Comparison of ENCODE assay signal across 23 mouse cellular contexts in genomic region chr12:31401930-31402329, GRCm38 (mm10). TPM values are rescaled to one million over a fixed set of nuclear protein-coding genes. Genes with fewer than 3 reads are reported as not detected.
"Had no signal": no experiment of that assay in that cellular context is flagged by ENCODE, and none has a peak within 500 bp of the region (broad histone marks: within the 10 kb centered on the region; RNA-seq: fewer than 3 reads in every experiment).

No protein-coding gene starts in this region.

- H3K9ac ChIP-seq: heart, embryonic 12.5 days; hindbrain, embryonic 12.5 days; hindbrain, embryonic 14.5 days; intestine, embryonic 15.5 days; limb, embryonic 12.5 days; liver, embryonic 12.5 days; liver, embryonic 14.5 days had no signal

- H3K4me3 ChIP-seq: gastrocnemius, adult 2 months; heart, embryonic 10.5 days; heart, embryonic 12.5 days; hindbrain, embryonic 10.5 days; hindbrain, embryonic 12.5 days; intestine, embryonic 15.5 days; left cerebral cortex, adult 2 months; limb, embryonic 10.5 days; limb, embryonic 12.5 days; liver, embryonic 12.5 days had no signal

- H3K27me3 ChIP-seq: heart, embryonic 12.5 days; hindbrain, embryonic 12.5 days; intestine, embryonic 15.5 days; liver, embryonic 12.5 days had no signal

- H3K27ac ChIP-seq: gastrocnemius, adult 2 months; heart, embryonic 10.5 days; hindbrain, embryonic 10.5 days; hindbrain, embryonic 12.5 days; hindbrain, embryonic 14.5 days; intestine, embryonic 15.5 days; left cerebral cortex, adult 2 months; limb, embryonic 10.5 days; limb, embryonic 12.5 days; liver, embryonic 12.5 days; liver, embryonic 14.5 days had no signal

- H3K36me3 ChIP-seq: heart, embryonic 10.5 days; heart, embryonic 12.5 days; hindbrain, embryonic 10.5 days; hindbrain, embryonic 12.5 days; intestine, embryonic 15.5 days; limb, embryonic 10.5 days; limb, embryonic 12.5 days; liver, embryonic 12.5 days had no signal

- DNase-seq: gastrocnemius, adult 2 months; gastrocnemius, postnatal 10 days; gastrocnemius, postnatal 25 days; heart, adult 18-20 months; heart, postnatal 10 days; heart, postnatal 4 days; kidney, adult 18-20 months; kidney, postnatal 10 days had no signal

- H3K4me1 ChIP-seq: heart, embryonic 10.5 days; heart, embryonic 12.5 days; hindbrain, embryonic 10.5 days; hindbrain, embryonic 12.5 days; intestine, embryonic 15.5 days; limb, embryonic 10.5 days; limb, embryonic 12.5 days; liver, embryonic 12.5 days had no signal

RNA-seq across cellular contexts. Expression of gene Slc26a3, which starts 11.3 kb away (rescaled TPM):
- total RNA-seq: gastrocnemius, adult 2 months; gastrocnemius, postnatal 10 days; gastrocnemius, postnatal 25 days; gastrocnemius, postnatal 4 days; granulocyte monocyte progenitor cell, adult 5-6 weeks had no signal
- polyA plus RNA-seq: hindbrain, embryonic 12.5 days; hindbrain, embryonic 14.5 days; inflammation-experienced regulatory T-cells, adult 6 months; kidney, embryonic 14.5 days; limb, embryonic 10.5 days; limb, embryonic 12.5 days; liver, embryonic 12.5 days had no signal
